ENCODE assay signal across 22 mouse cellular contexts in the genomic region with DNA sequence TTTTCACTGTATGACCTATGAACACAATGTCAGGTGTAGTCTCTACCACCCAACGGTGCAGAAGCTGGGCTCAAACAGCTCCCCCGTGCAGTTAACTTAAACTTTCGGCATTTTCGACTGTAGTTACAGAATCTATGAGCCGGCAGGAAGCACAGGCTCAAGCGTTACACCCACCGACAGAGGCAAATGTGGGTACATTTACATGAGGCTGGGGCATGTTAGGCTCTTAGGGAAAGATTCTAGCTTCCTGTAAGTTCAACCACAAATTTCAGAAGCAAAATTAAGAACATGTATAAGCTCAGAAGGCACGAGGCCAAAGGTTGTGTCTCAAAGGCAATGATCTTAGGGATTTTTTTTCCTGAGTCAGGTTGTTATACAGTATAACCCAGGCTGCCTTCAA. TPM values are rescaled to one million over a fixed set of nuclear protein-coding genes. Genes with fewer than 3 reads are reported as not detected.
DNase-seq lines count a peak whose midpoint lies in the region; ATAC-seq lines count a peak whose summit lies in the region.
"Had no signal": no experiment of that assay in that cellular context is flagged by ENCODE, and none has a peak within 500 bp of the region (broad histone marks: within the 10 kb centered on the region; RNA-seq: fewer than 3 reads in every experiment).

No protein-coding gene starts in this region.

- peaks cover 15% of the 10 kb centered on the region for H3K27me3 ChIP-seq in limb, embryonic 10.5 days (ENCODE audit: low read depth, poor library complexity, severe bottlenecking)
- H3K27me3 ChIP-seq: limb, embryonic 15.5 days; liver, embryonic 15.5 days; Patski had no signal

- peak; percentile 35 for DNase-seq in lung, postnatal 36 days
- DNase-seq in lung, postnatal 4 days = no peak
- peak; percentile 65 for DNase-seq in T-cell, adult 2 months (ENCODE audit: low spot score)
- peak; percentile 56 for DNase-seq in thymus, postnatal 25 days
- DNase-seq in limb, embryonic 10.5 days (ENCODE audit: low spot score) = no peak
- no peak for DNase-seq in left cerebral cortex, postnatal 4 days
- DNase-seq: adrenal gland, postnatal 14 days; cerebellum, adult 2 months; cerebellum, postnatal 36 days; kidney, adult 18-20 months; kidney, postnatal 25 days; layer of hippocampus, adult 9-11 months; right cerebral cortex, postnatal 14 days had no signal

- no peaks in the 10 kb centered on the region for H3K9me3 ChIP-seq in limb, embryonic 10.5 days (replicated peaks)
- H3K9me3 ChIP-seq: forebrain, embryonic 10.5 days; limb, embryonic 15.5 days; liver, embryonic 15.5 days; midbrain, embryonic 12.5 days; neural tube, embryonic 13.5 days had no signal

- peaks cover 17% of the 10 kb centered on the region for H3K4me1 ChIP-seq in limb, embryonic 10.5 days

- intact Hi-C loops in left cerebral cortex, postnatal 4 days (cut with DNase I) = no loop called here

- no peaks in the 10 kb centered on the region for H3K36me3 ChIP-seq in limb, embryonic 10.5 days
- H3K36me3 ChIP-seq: forebrain, embryonic 10.5 days; limb, embryonic 15.5 days; liver, embryonic 15.5 days; midbrain, embryonic 12.5 days; neural tube, embryonic 13.5 days had no signal

- peak; percentile 37; the same call in 1 of the 2 replicates for ATAC-seq in neutrophil, adult 5-6 weeks (ENCODE audit: extremely low read depth, insufficient number of reproducible peaks, low FRiP score, poor library complexity, severe bottlenecking)
- ATAC-seq in frontal cortex, adult (ENCODE audit: low TSS enrichment) = no peak
- ATAC-seq: hindbrain, postnatal 0 days; Patski had no signal

- 85% methylated on average over 8 of the region's 8 CpGs for WGBS in limb, embryonic 10.5 days

- H3K27ac ChIP-seq in limb, embryonic 10.5 days = no peak overlapping the region
- H3K27ac ChIP-seq: forebrain, embryonic 10.5 days; hindbrain, postnatal 0 days; limb, embryonic 15.5 days; liver, embryonic 15.5 days; midbrain, embryonic 12.5 days; neural tube, embryonic 13.5 days had no signal

- no peak overlapping the region for H3K4me3 ChIP-seq in limb, embryonic 10.5 days
- H3K4me3 ChIP-seq: forebrain, embryonic 10.5 days; limb, embryonic 15.5 days; liver, embryonic 15.5 days; midbrain, embryonic 12.5 days; neural tube, embryonic 13.5 days had no signal

RNA-seq across cellular contexts. Expression of gene Ccdc69, which starts 5.5 kb away (rescaled TPM):
- total RNA-seq in neutrophil, adult 5-6 weeks (2017) = 30.4 and 33.2 TPM in 2 replicates
- polyA plus RNA-seq in limb, embryonic 10.5 days (2016; fragmentation: Nextera tagmentation; extraction: Ambion mirVana) = 0.61 and 0.85 TPM in 2 replicates
- not detected for total RNA-seq in left cerebral cortex, postnatal 4 days (2021)
- total RNA-seq: hindbrain, postnatal 0 days had no signal
- polyA plus RNA-seq: midbrain, embryonic 12.5 days; Patski had no signal

RNA-seq across cellular contexts. Expression of gene Gm2a, which starts 25.4 kb away (rescaled TPM):
- 154 and 160 TPM in 2 replicates for total RNA-seq in neutrophil, adult 5-6 weeks (2017)
- 4.5 and 7.2 TPM in 2 replicates for polyA plus RNA-seq in limb, embryonic 10.5 days (2016; fragmentation: Nextera tagmentation; extraction: Ambion mirVana)
- total RNA-seq in left cerebral cortex, postnatal 4 days (2021) = 10 to 100 TPM; 31.0 to 32.2 TPM

RNA-seq across cellular contexts. Expression of gene Anxa6, which starts 39.2 kb away (rescaled TPM):
- 177 and 181 TPM in 2 replicates for total RNA-seq in neutrophil, adult 5-6 weeks (2017)
- 53.5 and 69.1 TPM in 2 replicates for polyA plus RNA-seq in limb, embryonic 10.5 days (2016; fragmentation: Nextera tagmentation; extraction: Ambion mirVana)
- 10 to 100 TPM; 70.0 to 70.2 TPM for total RNA-seq in left cerebral cortex, postnatal 4 days (2021)

Comparison
In these comparisons a context has a peak if more than half of its experiments do, and no peak if none do; other contexts are left out.
1. DNase-seq: peak in lung, postnatal 36 days (single experiment), T-cell, adult 2 months (single experiment) and thymus, postnatal 25 days (single experiment); none in lung, postnatal 4 days (0 of 2), limb, embryonic 10.5 days (single experiment) and left cerebral cortex, postnatal 4 days (single experiment).
2. RNA of gene Ccdc69, which starts 5.5 kb away (total RNA-seq): 30.4 to 33.2 TPM in neutrophil, adult 5-6 weeks; not detected in left cerebral cortex, postnatal 4 days; every median in the first group is over 10 times any median in the second.